Mouse (Mus musculus): Measurements from ENCODE around the gene Rgs14. TPM values are rescaled to one million over a fixed set of nuclear protein-coding genes. Genes with fewer than 3 reads are reported as not detected.

Rgs14 gene
- 1.00 and 1.6 TPM in 2 replicates for polyA plus RNA-seq (2015; fragmentation: Nextera tagmentation; extraction: Ambion mirVana)

- peak within 1 kb of the TSS; percentile 20 for H3K4me3 ChIP-seq (replicated peaks; ENCODE audit: low read length)
- H3K4me2 ChIP-seq (ENCODE audit: low read depth, low read length), result no peak within 1 kb of the TSS
- H3K9me3 ChIP-seq (replicated peaks; ENCODE audit: control insufficient read depth, low read length), result no peaks in the 10 kb centered on the region
- H3K27me3 ChIP-seq (ENCODE audit: control insufficient read depth, insufficient read depth, low read length), result no peaks in the 10 kb centered on the region
- WGBS, result 51% methylated on average over 13 of the region's 13 CpGs
- H3K36me3 ChIP-seq (ENCODE audit: control insufficient read depth, insufficient read depth, low read length), result no peaks in the 10 kb centered on the region
- no peak within 1 kb of the TSS; the same call in 1 of the 2 replicates for H3K27ac ChIP-seq (ENCODE audit: low read length)
- no peak for ATAC-seq (ENCODE audit: insufficient read depth, low FRiP score)
- H3K4me1 ChIP-seq (ENCODE audit: control insufficient read depth, insufficient read depth, low read length), result peaks cover 3% of the 10 kb centered on the region; the same call in 1 of the 2 replicates
- H3K9ac ChIP-seq (ENCODE audit: low read length), result peak within 1 kb of the TSS; percentile 37; the same call in 1 of the 2 replicates
These were observed at the start of gene Rgs14 for GRCm38 (mm10) chr13:55369531-55370114. TSS of gene Rgs14 (plus strand) at chr13:55369732.

DNA sequence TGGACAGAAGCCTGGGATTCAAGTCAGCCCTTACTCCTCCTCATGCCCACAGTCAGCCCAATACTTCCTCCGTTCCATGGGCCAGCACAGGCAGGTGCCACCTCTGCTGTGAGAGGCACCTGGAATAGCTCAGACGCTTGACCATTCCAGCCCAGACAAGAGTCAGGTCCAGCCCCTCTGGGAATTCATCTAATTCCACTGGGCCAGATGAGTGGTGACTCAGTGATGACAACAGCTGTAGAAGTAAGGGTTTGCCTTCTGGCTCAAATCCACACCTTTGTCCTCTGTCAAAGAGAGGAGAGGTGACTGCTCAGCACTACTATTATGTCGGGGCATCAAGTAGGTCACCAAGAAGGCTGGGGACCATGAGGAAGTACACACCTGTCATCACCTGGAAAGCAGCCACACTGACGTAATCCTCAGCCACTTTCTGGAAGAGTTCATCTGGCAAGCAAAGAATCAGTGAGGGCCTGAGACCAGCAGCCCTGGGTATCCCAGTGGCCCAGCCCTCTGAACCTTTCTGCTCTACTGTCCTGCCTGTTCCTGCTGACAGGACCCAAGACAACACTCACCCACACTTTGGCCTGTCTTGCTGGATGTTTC, 49.5 kb upstream of the Rgs14 start, which contains the start of gene Prelid1:
Gene Prelid1, plus strand, starts transcription at position 570 of the 603 bp plus-strand sequence.
- Histone ChIP-seq H3K4me2 (ENCODE audit: low read depth, low read length) (peak within 1 kb of the TSS; percentile 86), H3K4me3 (replicated peaks; ENCODE audit: low read length) (peak within 1 kb of the TSS; percentile 95), H3K27ac (ENCODE audit: low read length) (peak within 1 kb of the TSS; percentile 91), H3K4me1 (ENCODE audit: control insufficient read depth, insufficient read depth, low read length) (peaks cover 25% of the 10 kb centered on the region), H3K27me3 (ENCODE audit: control insufficient read depth, insufficient read depth, low read length) (no peaks in the 10 kb centered on the region), H3K9me3 (replicated peaks; ENCODE audit: control insufficient read depth, low read length) (no peaks in the 10 kb centered on the region), H3K36me3 (ENCODE audit: control insufficient read depth, insufficient read depth, low read length) (peaks cover 5% of the 10 kb centered on the region; the same call in 1 of the 2 replicates), H3K9ac (ENCODE audit: low read length) (peak within 1 kb of the TSS; percentile 96)
- 63% methylated on average over 4 of the region's 4 CpGs for WGBS
- peak; percentile 9; the same call in 1 of the 2 replicates for ATAC-seq (ENCODE audit: insufficient read depth, low FRiP score)

DNA sequence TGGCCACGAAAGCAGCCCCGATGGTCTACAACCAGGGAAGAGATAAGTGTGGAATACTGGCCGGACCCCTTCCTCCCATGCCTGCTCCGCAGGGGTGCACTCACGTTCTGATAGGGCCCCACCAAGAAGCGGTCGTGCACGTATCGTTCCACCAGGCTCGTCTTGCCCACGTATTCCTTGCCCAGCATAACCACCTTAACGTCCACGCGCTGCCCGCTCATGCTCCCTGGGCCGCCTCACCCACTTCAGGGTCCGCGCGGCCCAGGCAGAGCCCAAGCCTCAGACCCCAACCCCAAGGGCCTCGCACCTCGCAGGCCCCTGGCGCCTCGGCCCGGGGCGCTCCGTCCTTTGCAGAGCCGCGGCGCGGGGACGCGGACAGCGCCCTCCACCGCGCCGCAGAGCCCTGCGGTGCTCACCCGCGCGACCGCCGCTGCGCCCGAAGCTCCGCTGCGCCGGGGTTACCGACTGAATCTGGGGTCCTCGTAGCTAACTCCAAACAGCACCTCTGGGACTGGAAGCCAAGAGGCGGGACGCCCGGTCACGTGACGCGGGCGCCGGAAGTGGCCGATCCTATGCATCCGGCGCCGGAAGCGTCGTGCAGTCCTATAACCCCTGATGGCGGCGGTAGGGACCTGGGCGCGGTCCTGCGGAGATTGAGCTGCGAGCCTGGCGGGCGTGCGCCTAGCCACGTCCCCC, 48.0 kb upstream of the Rgs14 start, which contains the start of gene Rab24:
Gene Rab24, minus strand, starts transcription at position 513 of the 696 bp plus-strand sequence.
- no peaks in the 10 kb centered on the region for H3K9me3 ChIP-seq (replicated peaks; ENCODE audit: control insufficient read depth, low read length)
- H3K27me3 ChIP-seq (ENCODE audit: control insufficient read depth, insufficient read depth, low read length), result no peaks in the 10 kb centered on the region
- H3K4me1 ChIP-seq (ENCODE audit: control insufficient read depth, insufficient read depth, low read length), result peaks cover 28% of the 10 kb centered on the region
- peaks cover 14% of the 10 kb centered on the region; the same call in 1 of the 2 replicates for H3K36me3 ChIP-seq (ENCODE audit: control insufficient read depth, insufficient read depth, low read length)
- peak within 1 kb of the TSS; percentile 91 for H3K27ac ChIP-seq (ENCODE audit: low read length)
- under 1% methylated on average over 73 of the region's 73 CpGs for WGBS
- peak; percentile 89 for ATAC-seq (ENCODE audit: insufficient read depth, low FRiP score)
- H3K9ac ChIP-seq (ENCODE audit: low read length), result peak within 1 kb of the TSS; percentile 96
- H3K4me2 ChIP-seq (ENCODE audit: low read depth, low read length), result peak within 1 kb of the TSS; percentile 86
- H3K4me3 ChIP-seq (replicated peaks; ENCODE audit: low read length), result peak within 1 kb of the TSS; percentile 95

DNA sequence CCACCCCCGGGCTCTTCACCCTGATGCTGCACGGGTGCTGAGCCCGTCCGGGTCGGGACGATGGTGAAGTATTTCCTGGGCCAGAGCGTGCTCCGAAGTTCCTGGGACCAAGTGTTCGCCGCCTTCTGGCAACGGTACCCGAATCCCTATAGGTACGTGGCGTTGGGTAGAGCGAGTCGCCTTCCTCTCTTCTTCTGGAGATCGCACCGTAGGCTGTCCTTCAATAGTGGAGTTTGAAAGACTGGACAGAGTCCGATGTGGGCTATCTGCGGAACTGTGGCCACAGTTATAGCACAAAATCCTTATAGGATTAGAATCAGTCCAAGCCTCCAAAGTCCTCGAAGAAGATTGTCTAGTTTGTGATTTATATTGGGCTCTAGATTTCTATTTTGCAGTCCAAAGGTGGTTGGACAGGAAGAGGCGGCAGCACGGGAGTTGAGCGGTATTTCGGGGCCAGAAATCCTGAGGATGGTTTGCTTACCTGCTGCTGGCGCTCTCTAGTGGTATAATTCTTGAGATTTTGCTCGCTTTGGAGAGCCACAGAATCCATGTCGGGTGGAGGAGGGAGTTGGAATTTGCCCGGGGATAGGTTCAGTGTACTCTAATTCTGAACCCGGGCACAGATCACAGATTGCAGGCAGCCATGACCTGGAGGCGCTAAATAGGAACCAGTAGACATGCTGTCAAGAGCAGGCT, 47.3 kb upstream of the Rgs14 start:
- Histone ChIP-seq H3K27ac (ENCODE audit: low read length) (peak overlapping the region; percentile 91), H3K9ac (ENCODE audit: low read length) (peak overlapping the region; percentile 96), H3K4me1 (ENCODE audit: control insufficient read depth, insufficient read depth, low read length) (peaks cover 32% of the 10 kb centered on the region), H3K27me3 (ENCODE audit: control insufficient read depth, insufficient read depth, low read length) (no peaks in the 10 kb centered on the region), H3K4me3 (replicated peaks; ENCODE audit: low read length) (peak overlapping the region; percentile 95), H3K4me2 (ENCODE audit: low read depth, low read length) (peak overlapping the region; percentile 86), H3K9me3 (replicated peaks; ENCODE audit: control insufficient read depth, low read length) (no peaks in the 10 kb centered on the region), H3K36me3 (ENCODE audit: control insufficient read depth, insufficient read depth, low read length) (peaks cover 14% of the 10 kb centered on the region; the same call in 1 of the 2 replicates)
- under 1% methylated on average over 31 of the region's 31 CpGs for WGBS
- no peak for ATAC-seq (ENCODE audit: insufficient read depth, low FRiP score)

- peaks cover 9% of the 10 kb centered on the region; the same call in 1 of the 2 replicates for H3K36me3 ChIP-seq (ENCODE audit: control insufficient read depth, insufficient read depth, low read length)
- no peak for ATAC-seq (ENCODE audit: insufficient read depth, low FRiP score)
- H3K4me1 ChIP-seq (ENCODE audit: control insufficient read depth, insufficient read depth, low read length), result peaks cover 52% of the 10 kb centered on the region
- peak overlapping the region; percentile 18; the same call in 1 of the 2 replicates for H3K9ac ChIP-seq (ENCODE audit: low read length)
- WGBS, result 61% methylated on average over 11 of the region's 11 CpGs
- H3K27ac ChIP-seq (ENCODE audit: low read length), result no peak overlapping the region
- no peak overlapping the region for H3K4me3 ChIP-seq (replicated peaks; ENCODE audit: low read length)
- no peak overlapping the region for H3K4me2 ChIP-seq (ENCODE audit: low read depth, low read length)
- no peaks in the 10 kb centered on the region for H3K9me3 ChIP-seq (replicated peaks; ENCODE audit: control insufficient read depth, low read length)
- no peaks in the 10 kb centered on the region for H3K27me3 ChIP-seq (ENCODE audit: control insufficient read depth, insufficient read depth, low read length)
These were observed 43.9 kb upstream of the Rgs14 start for GRCm38 (mm10) chr13:55325596-55325995.

DNA sequence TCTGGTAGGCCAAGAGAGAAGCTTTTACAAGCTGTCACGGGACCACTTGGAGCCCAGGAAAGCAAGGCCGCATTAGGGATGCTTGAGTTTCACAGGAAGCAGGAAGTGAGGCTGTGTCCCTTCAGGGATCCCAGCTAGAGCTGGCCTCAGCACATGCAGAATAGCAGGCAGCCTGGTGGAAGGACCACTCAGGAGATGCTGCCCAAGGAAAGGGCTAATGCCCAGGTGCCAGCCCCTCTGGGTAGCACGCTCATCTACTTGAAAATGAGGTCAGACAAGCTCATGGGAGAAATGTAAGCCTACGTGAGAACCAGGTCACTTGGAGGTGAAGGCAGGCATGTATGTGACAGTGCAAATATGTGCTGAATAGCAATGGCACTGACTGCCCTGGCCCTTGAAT, 42.4 kb upstream of the Rgs14 start:
- peaks cover 9% of the 10 kb centered on the region; the same call in 1 of the 2 replicates for H3K36me3 ChIP-seq (ENCODE audit: control insufficient read depth, insufficient read depth, low read length)
- no peaks in the 10 kb centered on the region for H3K27me3 ChIP-seq (ENCODE audit: control insufficient read depth, insufficient read depth, low read length)
- ATAC-seq (ENCODE audit: insufficient read depth, low FRiP score), result no peak
- 37% methylated on average over 4 of the region's 4 CpGs for WGBS
- H3K9ac ChIP-seq (ENCODE audit: low read length), result 0 out of 2 replicates have a peak overlapping the region, but pooled peaks have one; percentile 35
- H3K9me3 ChIP-seq (replicated peaks; ENCODE audit: control insufficient read depth, low read length), result no peaks in the 10 kb centered on the region
- no peak overlapping the region; the same call in 1 of the 2 replicates for H3K4me2 ChIP-seq (ENCODE audit: low read depth, low read length)
- H3K27ac ChIP-seq (ENCODE audit: low read length), result no peak overlapping the region
- no peak overlapping the region for H3K4me3 ChIP-seq (replicated peaks; ENCODE audit: low read length)
- peaks cover 46% of the 10 kb centered on the region for H3K4me1 ChIP-seq (ENCODE audit: control insufficient read depth, insufficient read depth, low read length)

DNA sequence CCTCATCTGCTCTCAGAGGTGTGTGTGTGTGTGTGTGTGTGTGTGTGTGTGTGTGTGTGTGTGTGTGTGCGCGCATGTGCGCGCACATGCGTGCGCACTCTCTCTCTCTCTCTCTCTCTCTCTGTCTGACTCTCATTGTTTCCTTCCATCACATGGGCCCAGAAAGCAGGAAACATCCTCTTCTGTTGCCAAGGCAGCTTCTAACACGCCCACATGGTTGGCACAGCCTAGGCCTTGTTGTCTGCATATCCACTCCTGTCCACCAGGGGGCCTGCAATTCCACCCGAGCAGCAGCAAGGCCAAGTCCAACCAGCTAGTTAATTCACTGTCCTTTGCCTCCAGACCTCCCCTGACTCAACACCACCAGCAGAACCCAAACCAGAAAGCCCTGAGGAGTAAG, 41.9 kb upstream of the Rgs14 start:
- Histone ChIP-seq H3K27me3 (ENCODE audit: control insufficient read depth, insufficient read depth, low read length) (no peaks in the 10 kb centered on the region), H3K9me3 (replicated peaks; ENCODE audit: control insufficient read depth, low read length) (no peaks in the 10 kb centered on the region), H3K36me3 (ENCODE audit: control insufficient read depth, insufficient read depth, low read length) (peaks cover 9% of the 10 kb centered on the region; the same call in 1 of the 2 replicates), H3K4me3 (replicated peaks; ENCODE audit: low read length) (peak overlapping the region; percentile 75), H3K4me1 (ENCODE audit: control insufficient read depth, insufficient read depth, low read length) (peaks cover 46% of the 10 kb centered on the region), H3K4me2 (ENCODE audit: low read depth, low read length) (peak overlapping the region; percentile 55), H3K9ac (ENCODE audit: low read length) (peak overlapping the region; percentile 78; the same call in 1 of the 2 replicates), H3K27ac (ENCODE audit: low read length) (no peak overlapping the region)
- WGBS, result 42% methylated on average over 8 of the region's 8 CpGs
- peak; percentile 22 for ATAC-seq (ENCODE audit: insufficient read depth, low FRiP score)

GRCm38 (mm10) chr13:55328171-55328570, 41.4 kb upstream of the Rgs14 start:
- Histone ChIP-seq H3K9ac (ENCODE audit: low read length) (peak overlapping the region; percentile 78), H3K27me3 (ENCODE audit: control insufficient read depth, insufficient read depth, low read length) (no peaks in the 10 kb centered on the region), H3K4me2 (ENCODE audit: low read depth, low read length) (peak overlapping the region; percentile 55), H3K27ac (ENCODE audit: low read length) (no peak overlapping the region), H3K4me3 (replicated peaks; ENCODE audit: low read length) (peak overlapping the region; percentile 75), H3K4me1 (ENCODE audit: control insufficient read depth, insufficient read depth, low read length) (peaks cover 41% of the 10 kb centered on the region), H3K36me3 (ENCODE audit: control insufficient read depth, insufficient read depth, low read length) (peaks cover 9% of the 10 kb centered on the region; the same call in 1 of the 2 replicates), H3K9me3 (replicated peaks; ENCODE audit: control insufficient read depth, low read length) (no peaks in the 10 kb centered on the region)
- 88% methylated on average over 6 of the region's 6 CpGs for WGBS
- ATAC-seq (ENCODE audit: insufficient read depth, low FRiP score), result no peak

Data from stomach, embryonic 16.5 days (tissue).